Mouse (Mus musculus): Measurements from ENCODE around the gene Tube1.

- TF ChIP-seq CTCF (IDR thresholded peaks at IDR 0.05; ENCODE audit: control insufficient read depth, insufficient read depth, insufficient replicate concordance, low read depth, low read length) (no peak), POLR2A (IDR thresholded peaks at IDR 0.05; ENCODE audit: control insufficient read depth, low read depth, low read length) (no peak)
Measured at GRCm38 (mm10) chr10:39138761-39139160, 5.0 kb downstream of the Tube1 start.

All from testis, adult 2 months (tissue).